8 mouse cellular contexts compared by ENCODE assay signal in the genomic region with DNA sequence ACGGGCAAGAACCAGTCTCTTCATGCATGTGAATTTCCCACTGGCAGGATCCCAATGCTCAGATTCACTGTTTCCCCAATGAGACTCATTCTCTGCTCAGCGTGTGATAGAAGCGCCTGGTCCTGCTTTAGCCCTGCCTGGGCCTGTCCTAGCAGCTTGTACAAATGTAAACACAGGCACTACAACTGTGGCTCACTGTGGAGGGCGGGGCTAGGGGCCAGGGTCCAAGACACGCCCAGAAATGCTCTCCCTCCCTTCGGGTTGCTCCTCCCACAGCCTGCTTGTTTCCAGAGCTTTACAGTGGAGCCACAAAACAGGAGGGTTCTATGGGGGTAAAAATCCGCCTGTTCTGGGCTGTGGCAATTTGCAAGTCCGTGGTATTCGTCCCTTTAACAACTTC.
A peak's percentile ranks its signal among the peaks of the same experiment; 100 is the strongest.
DNase-seq lines count a peak whose midpoint lies in the region; ATAC-seq lines count a peak whose summit lies in the region.

No protein-coding gene starts in this region.

- no peak overlapping the region for H3K4me3 ChIP-seq in embryonic facial prominence, embryonic 13.5 days
- H3K4me3 ChIP-seq in stomach, embryonic 16.5 days (replicated peaks; ENCODE audit: low read length): no peak overlapping the region

- H3K27ac ChIP-seq in embryonic facial prominence, embryonic 13.5 days: peak overlapping the region; percentile 64
- peak overlapping the region; percentile 75 for H3K27ac ChIP-seq in stomach, embryonic 16.5 days (ENCODE audit: low read length)

- ATAC-seq in embryonic facial prominence, embryonic 13.5 days (ENCODE audit: insufficient number of reproducible peaks, insufficient read depth, low FRiP score, low TSS enrichment, low read depth): peak; percentile 82; the same call in 1 of the 2 replicates
- peak; percentile 97 for ATAC-seq in stomach, embryonic 16.5 days (ENCODE audit: insufficient read depth, low FRiP score)

- peaks cover 32% of the 10 kb centered on the region for H3K4me1 ChIP-seq in embryonic facial prominence, embryonic 13.5 days
- peaks cover 33% of the 10 kb centered on the region for H3K4me1 ChIP-seq in stomach, embryonic 16.5 days (ENCODE audit: control insufficient read depth, insufficient read depth, low read length)

- 21% methylated on average over 9 of the region's 9 CpGs for WGBS in embryonic facial prominence, embryonic 13.5 days
- 9% methylated on average over 9 of the region's 9 CpGs for WGBS in stomach, embryonic 16.5 days

- no peaks in the 10 kb centered on the region for H3K9me3 ChIP-seq in embryonic facial prominence, embryonic 13.5 days
- H3K9me3 ChIP-seq in stomach, embryonic 16.5 days (replicated peaks; ENCODE audit: control insufficient read depth, low read length): no peaks in the 10 kb centered on the region

- no peaks in the 10 kb centered on the region for H3K36me3 ChIP-seq in embryonic facial prominence, embryonic 13.5 days
- H3K36me3 ChIP-seq in stomach, embryonic 16.5 days (ENCODE audit: control insufficient read depth, insufficient read depth, low read length): no peaks in the 10 kb centered on the region

- DNase-seq in 3134 (ENCODE audit: extremely low read depth, insufficient read length, low spot score): peak; percentile 83
- DNase-seq in adrenal gland, postnatal 10 days: peak; percentile 52
- DNase-seq in heart, postnatal 10 days: peak; percentile 41 to 43
- peak; percentile 78 for DNase-seq in kidney, postnatal 14 days
- peak; percentile 85 to 91 for DNase-seq in lung, postnatal 4 days
- no peak for DNase-seq in layer of hippocampus, adult 9-11 months

- intact Hi-C loops in heart, postnatal 10 days (cut with DNase I): no loop called here

- H3K9ac ChIP-seq in embryonic facial prominence, embryonic 13.5 days: no peak overlapping the region
- 0 out of 2 replicates have a peak overlapping the region, but pooled peaks have one; percentile 23 for H3K9ac ChIP-seq in stomach, embryonic 16.5 days (ENCODE audit: low read length)

- H3K4me2 ChIP-seq in embryonic facial prominence, embryonic 13.5 days: peak overlapping the region; percentile 20; the same call in 1 of the 2 replicates
- peak overlapping the region; percentile 4; the same call in 1 of the 2 replicates for H3K4me2 ChIP-seq in stomach, embryonic 16.5 days (ENCODE audit: low read depth, low read length)

- no peaks in the 10 kb centered on the region for H3K27me3 ChIP-seq in embryonic facial prominence, embryonic 13.5 days
- H3K27me3 ChIP-seq in stomach, embryonic 16.5 days (ENCODE audit: control insufficient read depth, insufficient read depth, low read length): no peaks in the 10 kb centered on the region
